Comparison of ENCODE assay signal across 9 mouse cellular contexts in the genomic region with DNA sequence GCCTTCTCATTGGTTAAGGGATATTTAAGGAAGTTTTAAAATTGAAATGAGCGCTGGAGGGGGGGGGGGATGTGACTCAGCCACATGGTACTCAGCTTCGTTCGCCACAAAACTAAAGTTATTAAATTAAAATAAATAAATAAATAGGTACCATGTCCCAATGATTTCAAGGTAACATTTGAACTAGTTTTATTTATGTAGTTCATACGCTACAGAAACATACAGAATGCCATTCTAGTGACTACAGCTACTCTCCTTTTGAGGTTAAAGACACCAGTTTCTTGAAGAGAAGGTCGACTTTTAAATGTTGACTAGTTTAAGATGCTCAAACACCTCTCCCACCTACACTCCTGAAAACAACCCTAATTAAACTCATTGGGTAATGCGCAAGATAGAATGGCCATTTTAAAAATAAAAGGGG. TPM values are rescaled to one million over a fixed set of nuclear protein-coding genes. Genes with fewer than 3 reads are reported as not detected.
DNase-seq lines count a peak whose midpoint lies in the region; ATAC-seq and TF ChIP-seq lines count a peak whose summit lies in the region.
"Had no signal": no experiment of that assay in that cellular context is flagged by ENCODE, and none has a peak within 500 bp of the region (broad histone marks: within the 10 kb centered on the region; RNA-seq: fewer than 3 reads in every experiment).

No protein-coding gene starts in this region.

- no peak for TF ChIP-seq POLR2A in ES-Bruce4 (IDR thresholded peaks at IDR 0.05; ENCODE audit: insufficient read depth, low read length)

- peak overlapping the region; percentile 48 for H3K4me3 ChIP-seq in heart, embryonic 11.5 days (ENCODE audit: low read depth, low read length)
- H3K4me3 ChIP-seq in ES-Bruce4 (ENCODE audit: low read depth, low read length): no peak overlapping the region
- peak overlapping the region; percentile 49 for H3K4me3 ChIP-seq in hindbrain, embryonic 10.5 days
- peak overlapping the region; percentile 46; the same call in 1 of the 2 replicates for H3K4me3 ChIP-seq in macrophage (ENCODE audit: inconsistent target)

- no peaks in the 10 kb centered on the region for H3K36me3 ChIP-seq in heart, embryonic 11.5 days (ENCODE audit: control insufficient read depth, insufficient read depth, low read length)
- H3K36me3 ChIP-seq in ES-Bruce4 (ENCODE audit: control insufficient read depth, insufficient read depth, low read length, poor library complexity, severe bottlenecking) (no peaks in the 10 kb centered on the region), macrophage (ENCODE audit: inconsistent target) (no peaks in the 10 kb centered on the region)
- no peaks in the 10 kb centered on the region for H3K36me3 ChIP-seq in hindbrain, embryonic 10.5 days

- H3K9me3 ChIP-seq in heart, embryonic 11.5 days (replicated peaks; ENCODE audit: control insufficient read depth, low read length): no peaks in the 10 kb centered on the region
- H3K9me3 ChIP-seq in ES-Bruce4 (replicated peaks; ENCODE audit: control insufficient read depth, insufficient read depth, low read length, poor library complexity, severe bottlenecking): no peaks in the 10 kb centered on the region
- H3K9me3 ChIP-seq in hindbrain, embryonic 10.5 days: no peaks in the 10 kb centered on the region

- no peak for TF ChIP-seq EP300 in ES-Bruce4 (IDR thresholded peaks at IDR 0.05; ENCODE audit: insufficient read depth, low read depth, low read length)

- peaks cover 17% of the 10 kb centered on the region for H3K4me1 ChIP-seq in heart, embryonic 11.5 days (ENCODE audit: control insufficient read depth, insufficient read depth, low read length)
- no peaks in the 10 kb centered on the region for H3K4me1 ChIP-seq in ES-Bruce4 (ENCODE audit: control insufficient read depth, insufficient read depth, low read length)
- peaks cover 32% of the 10 kb centered on the region for H3K4me1 ChIP-seq in hindbrain, embryonic 10.5 days (replicated peaks)

- H3K4me2 ChIP-seq in heart, embryonic 11.5 days: peak overlapping the region; percentile 80

- no peaks in the 10 kb centered on the region for H3K27me3 ChIP-seq in heart, embryonic 11.5 days (ENCODE audit: control insufficient read depth, insufficient read depth, low read length)
- no peaks in the 10 kb centered on the region for H3K27me3 ChIP-seq in ES-Bruce4 (ENCODE audit: control insufficient read depth, insufficient read depth, low read length, poor library complexity, severe bottlenecking)
- peaks cover 6% of the 10 kb centered on the region; the same call in 1 of the 2 replicates for H3K27me3 ChIP-seq in hindbrain, embryonic 10.5 days (ENCODE audit: insufficient read depth, poor library complexity, severe bottlenecking)

- H3K79me2 ChIP-seq in macrophage (ENCODE audit: inconsistent target): no peaks in the 10 kb centered on the region

- ATAC-seq in heart, embryonic 11.5 days (replicated peaks; ENCODE audit: insufficient number of reproducible peaks, low FRiP score, low TSS enrichment): no peak

- 18% methylated on average over 6 of the region's 6 CpGs for WGBS in heart, embryonic 11.5 days (ENCODE audit: insufficient replicate concordance)
- 20% methylated on average over 6 of the region's 6 CpGs for WGBS in hindbrain, embryonic 10.5 days
- WGBS in macrophage (ENCODE audit: missing documents): 7% methylated on average over 6 of the region's 6 CpGs

- peak overlapping the region; percentile 86 for H3K27ac ChIP-seq in heart, embryonic 11.5 days (ENCODE audit: low read depth, low read length)
- H3K27ac ChIP-seq in ES-Bruce4 (ENCODE audit: insufficient read depth, low read length) (no peak overlapping the region), macrophage (peak overlapping the region; percentile 93)
- no peak overlapping the region for H3K27ac ChIP-seq in hindbrain, embryonic 10.5 days

- DNase-seq in heart, postnatal 36 days: no peak
- no peak for DNase-seq in hindbrain, embryonic 10.5 days (ENCODE audit: low spot score)
- DNase-seq in ovary, adult 18-20 months (ENCODE audit: low spot score): no peak
- no peak for DNase-seq in gastrocnemius, postnatal 25 days
- no peak for DNase-seq in cerebellum, adult 11-12 months
- DNase-seq: cerebellum, adult 9-11 months had no signal

- peak overlapping the region; percentile 81 for H3K9ac ChIP-seq in heart, embryonic 11.5 days (ENCODE audit: low read depth, low read length)
- H3K9ac ChIP-seq in ES-Bruce4 (ENCODE audit: low read depth, poor library complexity, severe bottlenecking): peak overlapping the region; percentile 41; the same call in 1 of the 2 replicates

- intact Hi-C loops in heart, postnatal 36 days (cut with DNase I): loop anchor here (2.0 kb wide), 2 partner anchors 20 to 66 kb away; no protein-coding TSS in a partner anchor

- TF ChIP-seq CTCF in ES-Bruce4 (IDR thresholded peaks at IDR 0.05; ENCODE audit: low read depth, low read length): no peak

RNA-seq across cellular contexts. Expression of a gene that starts 6.4 kb away (rescaled TPM):
- 2.9 and 3.7 TPM in 2 replicates for polyA plus RNA-seq in heart, embryonic 11.5 days (2014; fragmentation: Nextera tagmentation; extraction: Ambion mirVana)
- 10 to 100 TPM; 11.2 to 13.0 TPM for total RNA-seq in heart, postnatal 36 days (2021)
- polyA plus RNA-seq in ES-Bruce4 (2011; ENCODE audit: insufficient read depth, insufficient read length, low read depth, missing spikeins) (39.6 and 39.9 TPM in 2 replicates), macrophage (2018) (14.1 to 29.4 TPM (median 16.9 TPM) in 3 replicates)
- polyA plus RNA-seq in hindbrain, embryonic 10.5 days (2016; fragmentation: Nextera tagmentation; extraction: Ambion mirVana): 3.0 TPM in 2 replicates
- 10 to 100 TPM; 28.8 to 85.5 (median 55.0) TPM for total RNA-seq in macrophage (2018; cell fraction: chromatin; rRNA removed)
- total RNA-seq in macrophage (2018; cell fraction: cytosol; rRNA removed): 10 to 100 TPM in 25 of 26 experiments, 1 to 10 TPM in 1; 8.5 to 44.7 (median 31.6) TPM
- total RNA-seq in macrophage (2018; cell fraction: nucleus; rRNA removed): 100 to 1,000 TPM in 1 of 26 experiments, 10 to 100 TPM in 25; 26.3 to 107 (median 56.6) TPM
- total RNA-seq in gastrocnemius, postnatal 25 days (2021): 1 to 10 TPM; 7.0 to 7.2 TPM

Comparison
In these comparisons a context has a peak if more than half of its experiments do, and no peak if none do; other contexts are left out.
1. H3K27ac ChIP-seq: peak in heart, embryonic 11.5 days (single experiment) and macrophage (single experiment); none in ES-Bruce4 (single experiment) and hindbrain, embryonic 10.5 days (single experiment).